Mouse (Mus musculus): ENCODE data around the gene Lrp1.

The Lrp1 gene

DNA sequence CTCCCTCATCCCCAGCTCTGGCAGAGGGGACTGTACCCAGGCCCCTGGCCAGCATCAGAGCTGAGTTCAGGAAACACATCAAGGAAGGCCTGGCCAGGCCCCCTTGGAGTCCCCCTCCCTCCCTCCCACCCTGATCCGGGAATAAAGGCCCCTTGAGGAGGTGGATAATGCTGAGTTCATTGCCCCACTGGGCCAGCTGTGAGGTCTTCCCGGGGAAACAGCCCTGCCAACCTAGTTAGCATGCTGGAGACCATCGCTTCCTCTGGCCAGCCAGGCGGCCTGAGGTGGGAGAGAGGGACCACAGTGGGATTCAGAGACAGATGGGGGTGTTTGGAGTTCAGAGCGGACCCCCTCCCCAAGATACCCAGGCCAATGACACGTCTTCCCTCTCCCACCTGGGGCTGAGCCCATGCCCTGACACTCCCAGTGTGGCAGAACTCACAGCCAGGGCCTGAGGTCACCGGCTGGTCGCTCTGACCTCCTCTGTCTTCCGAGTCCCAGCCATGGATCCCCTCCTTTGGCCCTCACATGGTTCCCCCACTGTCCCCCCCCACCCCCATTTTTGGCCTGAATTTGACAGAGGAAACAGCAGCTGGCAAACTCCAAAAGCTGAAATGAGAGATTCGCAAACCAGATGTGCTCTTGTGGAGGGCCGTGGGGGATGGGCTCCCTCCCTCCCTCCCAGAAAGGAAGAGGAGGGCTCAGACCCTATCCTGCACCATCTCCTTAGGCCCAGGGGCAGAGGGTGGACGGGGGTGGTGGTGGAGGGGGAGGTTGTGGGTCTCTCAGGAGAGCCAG, 6.5 kb downstream of the Lrp1 start:
- DNase-seq, result no peak

- DNase-seq, result no peak
These were observed 8.7 kb downstream of the Lrp1 start for GRCm38 (mm10) chr10:127612079-127612775.

DNA sequence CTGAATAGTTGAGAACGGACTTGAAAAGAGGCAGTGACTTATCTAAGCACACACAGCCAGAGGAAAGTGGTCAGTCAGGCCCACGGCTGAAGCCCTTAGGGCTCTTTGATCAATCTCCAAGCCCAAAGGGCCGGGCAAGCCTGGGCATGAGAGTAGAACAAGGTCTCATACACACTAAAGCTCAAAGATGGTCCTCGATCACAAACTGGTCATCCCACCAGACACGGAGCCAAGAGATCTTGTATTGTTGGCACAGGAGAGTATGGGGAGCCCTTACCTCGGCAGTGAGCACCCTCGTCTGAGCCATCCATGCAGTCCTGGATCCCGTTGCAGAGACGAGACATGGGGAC, 10.9 kb downstream of the Lrp1 start:
- DNase-seq, result no peak

GRCm38 (mm10) chr10:127609415-127610065, 11.4 kb downstream of the Lrp1 start:
- DNase-seq, result no peak

- no peak for DNase-seq
These were observed 13.9 kb downstream of the Lrp1 start for GRCm38 (mm10) chr10:127607059-127607458.

GRCm38 (mm10) chr10:127605756-127606155, 15.2 kb downstream of the Lrp1 start:
- DNase-seq, result no peak

GRCm38 (mm10) chr10:127605251-127605547, 15.7 kb downstream of the Lrp1 start:
- DNase-seq, result no peak

- DNase-seq, result peak; percentile 61
These were observed 16.3 kb downstream of the Lrp1 start for GRCm38 (mm10) chr10:127604465-127605250.

DNA sequence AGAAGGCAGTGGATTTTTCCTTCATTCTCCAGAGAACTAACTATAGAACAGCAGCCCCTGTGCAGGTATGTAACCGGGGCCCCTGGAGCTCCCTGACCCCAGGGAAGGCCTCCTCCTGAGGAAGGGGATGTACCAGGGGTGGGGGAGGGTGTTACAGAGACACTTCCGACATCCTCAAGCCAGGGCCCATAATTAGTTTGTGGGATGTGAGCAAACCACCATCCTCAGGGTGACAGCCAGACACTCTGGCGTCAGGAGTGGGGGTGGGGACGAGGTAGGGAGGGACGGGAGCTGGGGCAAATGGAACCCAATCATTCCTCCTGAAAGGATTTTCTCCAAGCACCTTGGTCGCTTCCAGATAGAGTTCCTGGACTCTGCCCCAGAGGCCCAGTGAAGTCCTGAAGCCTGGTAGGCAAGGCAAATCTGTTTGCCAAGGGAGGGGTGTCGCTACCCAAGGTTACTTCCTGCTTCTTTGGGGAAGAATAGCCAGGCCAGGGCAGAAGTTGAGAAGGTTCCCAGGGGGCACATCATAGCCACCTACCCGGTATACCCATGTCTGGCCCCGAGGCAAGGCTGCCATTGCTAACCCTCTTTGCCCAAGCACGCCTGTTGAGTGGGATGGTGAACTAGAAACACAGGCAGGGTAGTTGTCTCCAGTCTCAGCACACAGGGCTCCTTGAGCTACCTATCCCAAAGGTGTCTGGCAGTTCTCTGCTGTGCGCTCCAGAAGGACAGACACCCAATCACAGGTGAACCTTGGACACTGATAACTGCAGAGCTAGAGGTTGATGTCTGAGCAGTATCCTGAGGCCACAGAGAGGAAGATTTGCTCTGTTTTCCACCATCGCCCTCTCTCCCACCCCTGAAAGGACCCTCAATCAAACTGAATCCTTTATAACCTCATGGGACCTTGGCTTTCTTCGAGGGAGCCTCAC, 17.2 kb downstream of the Lrp1 start:
- DNase-seq, result no peak

DNA sequence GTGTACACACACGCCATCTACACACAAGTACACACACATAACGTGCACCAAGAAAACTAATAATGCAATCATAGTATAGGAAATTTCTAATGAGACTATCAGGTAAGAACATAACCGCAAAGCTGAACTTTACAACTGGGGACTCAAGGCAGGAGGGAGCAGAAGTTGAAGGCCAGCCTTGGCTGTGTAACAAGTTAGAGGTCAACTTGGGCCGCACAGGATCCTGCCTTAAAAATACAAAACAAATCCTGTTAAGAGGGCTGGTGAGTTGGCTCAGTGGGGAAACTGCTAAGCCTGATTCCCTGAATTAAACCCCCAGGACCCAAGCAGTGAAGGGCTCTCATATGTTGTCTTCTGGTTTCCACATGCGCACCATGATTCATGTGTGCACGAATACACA, 18.8 kb downstream of the Lrp1 start:
- DNase-seq, result no peak

GRCm38 (mm10) chr10:127599779-127600541, 21.0 kb downstream of the Lrp1 start:
- peak; percentile 49 for DNase-seq

- no peak for DNase-seq
These were observed 21.7 kb downstream of the Lrp1 start for GRCm38 (mm10) chr10:127599252-127599651.

GRCm38 (mm10) chr10:127598607-127599006, 22.3 kb downstream of the Lrp1 start:
- DNase-seq, result no peak

DNA sequence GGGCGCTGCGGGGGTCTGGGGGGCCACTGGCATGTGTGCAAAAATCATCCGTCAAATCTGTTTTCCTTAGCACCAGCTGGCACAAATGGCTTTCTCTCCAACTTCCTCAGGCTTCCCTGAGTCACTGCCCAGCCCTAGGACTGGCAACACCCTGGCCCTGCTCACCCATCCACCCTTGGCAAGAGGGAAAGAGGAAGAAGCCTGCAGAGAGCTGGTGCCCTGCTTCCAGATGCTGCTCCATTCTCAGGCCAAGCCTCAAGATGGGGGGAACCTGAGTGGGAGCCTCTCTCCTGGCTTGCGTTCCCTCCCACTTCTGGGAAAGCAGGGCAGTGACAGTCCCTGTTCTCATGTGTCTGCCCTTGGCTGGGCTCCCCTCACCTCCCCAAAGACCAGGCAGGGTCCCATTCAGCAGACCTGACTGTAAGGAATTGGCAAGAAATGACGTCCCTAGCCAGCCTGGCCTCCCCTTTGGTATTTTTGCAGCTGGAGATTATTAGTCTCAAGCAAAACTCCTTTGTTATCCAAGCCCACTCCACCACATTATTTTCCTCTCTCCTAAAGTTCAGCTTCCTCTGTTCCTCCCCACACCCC, 23.5 kb downstream of the Lrp1 start:
- no peak for DNase-seq

DNA sequence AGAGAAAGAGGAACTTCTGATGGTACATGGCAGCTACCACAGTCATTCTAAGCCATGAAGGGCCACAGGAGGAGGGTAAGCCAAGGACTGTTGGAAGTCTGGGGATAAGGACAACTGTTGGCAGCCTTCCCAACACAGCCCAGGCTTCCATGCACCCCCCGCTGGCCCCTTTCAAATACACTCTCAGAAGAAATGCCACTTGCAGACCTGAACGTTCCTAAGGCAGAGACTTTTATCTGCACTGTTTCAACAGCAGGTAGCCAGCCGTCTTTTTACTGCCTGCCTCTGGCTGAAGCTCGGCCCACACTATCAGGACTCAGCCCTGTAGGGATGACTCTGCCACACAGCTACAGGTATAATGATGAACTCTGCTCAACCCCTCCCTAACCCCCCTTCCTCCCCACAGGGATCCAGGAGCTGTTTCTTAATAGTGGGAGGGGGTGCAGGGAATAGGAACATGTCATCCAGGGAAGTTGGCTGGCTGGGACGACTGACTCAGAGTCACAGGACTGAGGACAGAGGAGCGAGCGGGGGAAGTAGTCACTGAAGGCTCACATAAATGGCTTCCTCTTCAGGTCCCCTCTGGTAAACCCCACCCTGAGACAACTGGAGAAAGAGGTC, 24.5 kb downstream of the Lrp1 start:
- DNase-seq, result no peak

- no peak for DNase-seq
These were observed 25.8 kb downstream of the Lrp1 start for GRCm38 (mm10) chr10:127594930-127595715.

DNA sequence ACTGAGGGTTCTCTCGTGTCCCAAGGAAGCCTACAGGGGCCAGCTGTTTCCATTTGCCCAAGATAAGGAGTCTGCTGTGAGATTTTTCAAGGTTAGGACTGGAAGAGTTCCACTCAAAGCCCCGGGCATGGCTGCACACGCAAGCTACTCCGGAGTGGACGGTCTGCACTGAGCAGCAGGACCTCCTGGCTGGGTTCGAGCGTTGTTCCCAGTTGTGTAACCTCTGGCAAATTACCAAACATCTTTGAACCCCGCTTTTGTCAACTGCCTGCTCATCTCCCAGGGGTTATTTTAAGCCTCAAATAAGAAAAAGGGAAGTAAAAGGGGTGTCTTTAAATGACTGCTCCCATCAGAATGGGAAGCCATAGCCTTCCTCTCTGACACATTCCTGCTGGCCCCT, 26.5 kb downstream of the Lrp1 start:
- DNase-seq, result no peak

DNA sequence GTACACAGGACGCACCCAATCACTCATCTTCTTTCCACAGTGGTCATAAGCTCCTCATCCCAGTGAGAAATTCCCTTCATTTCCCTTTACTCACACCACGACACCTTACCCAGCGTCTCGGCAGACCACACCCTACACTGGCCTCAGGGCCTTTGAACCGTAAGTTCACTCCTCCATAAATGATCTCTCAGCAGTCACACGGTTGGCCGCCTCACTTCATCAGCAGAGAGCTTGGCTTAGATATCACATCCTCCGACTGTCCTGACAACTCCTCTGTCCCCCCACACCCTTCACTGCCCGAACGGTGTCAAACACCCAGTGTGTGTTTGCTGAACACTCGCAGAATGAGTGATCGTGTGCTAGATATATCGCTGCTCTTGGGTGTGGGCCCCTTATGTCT, 28.1 kb downstream of the Lrp1 start:
- no peak for DNase-seq

DNA sequence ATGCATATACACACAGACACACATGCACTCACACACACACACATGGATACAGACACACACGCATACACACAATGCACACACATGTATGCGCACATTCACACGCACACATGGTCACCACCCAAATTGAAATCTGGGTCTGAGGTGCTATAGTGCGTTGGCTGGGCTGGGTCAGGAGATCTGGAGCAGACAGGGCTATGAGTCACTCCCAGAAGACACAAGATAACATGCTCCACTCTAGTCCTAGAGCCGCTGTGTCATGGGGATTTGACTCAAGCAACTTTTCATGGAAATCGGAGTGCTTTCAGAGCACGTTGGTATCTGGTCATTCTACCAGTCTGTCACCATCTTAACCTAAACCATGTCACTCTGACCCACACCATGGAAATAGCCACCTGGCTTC, 28.5 kb downstream of the Lrp1 start:
- no peak for DNase-seq

- DNase-seq, result no peak
These were observed 29.4 kb downstream of the Lrp1 start for GRCm38 (mm10) chr10:127591514-127591913.
